26 mouse cellular contexts compared by ENCODE assay signal in genomic region chr3:98147706-98148105, GRCm38 (mm10). TPM values are rescaled to one million over a fixed set of nuclear protein-coding genes. Genes with fewer than 3 reads are reported as not detected.
DNase-seq lines count a peak whose midpoint lies in the region; ATAC-seq and TF ChIP-seq lines count a peak whose summit lies in the region.
"Had no signal": no experiment of that assay in that cellular context is flagged by ENCODE, and none has a peak within 500 bp of the region (broad histone marks: within the 10 kb centered on the region; RNA-seq: fewer than 3 reads in every experiment).

No protein-coding gene starts in this region.

- 93% methylated on average over 14 of the region's 14 CpGs for WGBS in limb, embryonic 10.5 days
- 93% methylated on average over 14 of the region's 14 CpGs for WGBS in hindbrain, embryonic 10.5 days

- DNase-seq in heart, adult 11 months, result peak; percentile 78
- DNase-seq in heart, postnatal 4 days, result no peak
- peak; percentile 10 for DNase-seq in Patski (ENCODE audit: low read depth, low spot score)
- DNase-seq in adrenal gland, postnatal 10 days, result peak; percentile 68
- DNase-seq in limb, embryonic 10.5 days (ENCODE audit: low spot score), result peak; percentile 18
- DNase-seq in natural killer cell, adult 2 months (ENCODE audit: low spot score in 2 of 2), result no peak
- no peak for DNase-seq in hindbrain, embryonic 10.5 days (ENCODE audit: low spot score)
- DNase-seq: cerebellum, adult 18-20 months; cerebellum, adult 9-11 months; cerebellum, postnatal 36 days; gastrocnemius, postnatal 10 days; heart, adult 2 months; heart, postnatal 36 days had no signal

- CTCF ChIA-PET in Patski (lab: Charles Lee), result interaction anchor here (1.0 kb wide), 1 partner anchor 8 kb away, joined by 3 read pairs; no protein-coding TSS in a partner anchor

- H3K36me3 ChIP-seq in limb, embryonic 10.5 days, result peaks cover 79% of the 10 kb centered on the region
- peaks cover 80% of the 10 kb centered on the region for H3K36me3 ChIP-seq in hindbrain, embryonic 10.5 days

- POLR2A ChIA-PET in Patski (lab: Charles Lee), result no interaction called here

- H3K27me3 ChIP-seq in Patski, result no peaks in the 10 kb centered on the region
- no peaks in the 10 kb centered on the region for H3K27me3 ChIP-seq in limb, embryonic 10.5 days (ENCODE audit: low read depth, poor library complexity, severe bottlenecking)
- no peaks in the 10 kb centered on the region for H3K27me3 ChIP-seq in hindbrain, embryonic 10.5 days (ENCODE audit: insufficient read depth, poor library complexity, severe bottlenecking)
- H3K27me3 ChIP-seq: embryonic facial prominence, embryonic 13.5 days; forebrain, embryonic 12.5 days; heart, embryonic 13.5 days; hindbrain, embryonic 13.5 days had no signal

- H3K4me3 ChIP-seq in limb, embryonic 10.5 days, result no peak overlapping the region
- no peak overlapping the region for H3K4me3 ChIP-seq in hindbrain, embryonic 10.5 days
- H3K4me3 ChIP-seq: embryonic facial prominence, embryonic 13.5 days; forebrain, embryonic 12.5 days; heart, adult 2 months; heart, embryonic 13.5 days; hindbrain, embryonic 13.5 days had no signal

- no peak for ATAC-seq in Patski
- ATAC-seq: activated CD4-positive, CD25-positive, alpha-beta regulatory T cell, adult 4 months; forebrain, embryonic 16.5 days; hindbrain, postnatal 0 days; intestine, embryonic 16.5 days had no signal

- in situ Hi-C loops in Patski (cut with MboI; ENCODE audit: low pct_unique_long_range_greater_than_20kb), result no loop called here

- no peaks in the 10 kb centered on the region for H3K4me1 ChIP-seq in limb, embryonic 10.5 days
- H3K4me1 ChIP-seq in hindbrain, embryonic 10.5 days (replicated peaks), result no peaks in the 10 kb centered on the region
- H3K4me1 ChIP-seq: embryonic facial prominence, embryonic 13.5 days; forebrain, embryonic 12.5 days; heart, embryonic 13.5 days; hindbrain, embryonic 13.5 days had no signal

- no peak overlapping the region for H3K27ac ChIP-seq in limb, embryonic 10.5 days
- H3K27ac ChIP-seq in hindbrain, embryonic 10.5 days, result no peak overlapping the region
- H3K27ac ChIP-seq: embryonic facial prominence, embryonic 13.5 days; forebrain, embryonic 12.5 days; heart, adult 2 months; heart, embryonic 13.5 days; hindbrain, embryonic 13.5 days; hindbrain, postnatal 0 days had no signal

- TF ChIP-seq CTCF in Patski (IDR thresholded peaks at IDR 0.05), result no peak

- no peaks in the 10 kb centered on the region for H3K9me3 ChIP-seq in limb, embryonic 10.5 days (replicated peaks)
- H3K9me3 ChIP-seq in hindbrain, embryonic 10.5 days, result no peaks in the 10 kb centered on the region
- H3K9me3 ChIP-seq: embryonic facial prominence, embryonic 13.5 days; forebrain, embryonic 12.5 days; heart, embryonic 13.5 days; hindbrain, embryonic 13.5 days had no signal

RNA-seq across cellular contexts. Expression of gene Adam30, which starts 12.7 kb away (rescaled TPM):
- under 1 TPM in 1 of 2 experiments, not detected in 1; 0.21 TPM for total RNA-seq in heart, postnatal 4 days (2021)
- polyA plus RNA-seq in Patski (2021), result 0.01 TPM
- total RNA-seq in adrenal gland, postnatal 10 days (2021), result not detected
- not detected in 2 replicates for polyA plus RNA-seq in limb, embryonic 10.5 days (2016; fragmentation: Nextera tagmentation; extraction: Ambion mirVana)
- polyA plus RNA-seq in hindbrain, embryonic 10.5 days (2016; fragmentation: Nextera tagmentation; extraction: Ambion mirVana), result not detected in 2 replicates
- total RNA-seq: gastrocnemius, postnatal 10 days; gastrocnemius, postnatal 4 days; heart, adult 2 months; heart, postnatal 36 days; MEL had no signal
- polyA plus RNA-seq: activated CD4-positive, CD25-positive, alpha-beta regulatory T cell, adult 4 months; C2C12; embryonic facial prominence, embryonic 13.5 days; forebrain, embryonic 12.5 days; forebrain, embryonic 16.5 days; frontal cortex, adult 2 months; heart, embryonic 13.5 days; heart, postnatal 0 days; hindbrain, postnatal 0 days; intestine, embryonic 16.5 days had no signal

Comparison
In these comparisons a context has a peak if more than half of its experiments do, and no peak if none do; other contexts are left out.
1. DNase-seq: peak in heart, adult 11 months (single experiment), Patski (single experiment), adrenal gland, postnatal 10 days (single experiment) and limb, embryonic 10.5 days (single experiment); none in heart, postnatal 4 days (single experiment), natural killer cell, adult 2 months (0 of 2) and hindbrain, embryonic 10.5 days (single experiment).